Comparison of ENCODE assay signal across 21 mouse cellular contexts in the genomic region with DNA sequence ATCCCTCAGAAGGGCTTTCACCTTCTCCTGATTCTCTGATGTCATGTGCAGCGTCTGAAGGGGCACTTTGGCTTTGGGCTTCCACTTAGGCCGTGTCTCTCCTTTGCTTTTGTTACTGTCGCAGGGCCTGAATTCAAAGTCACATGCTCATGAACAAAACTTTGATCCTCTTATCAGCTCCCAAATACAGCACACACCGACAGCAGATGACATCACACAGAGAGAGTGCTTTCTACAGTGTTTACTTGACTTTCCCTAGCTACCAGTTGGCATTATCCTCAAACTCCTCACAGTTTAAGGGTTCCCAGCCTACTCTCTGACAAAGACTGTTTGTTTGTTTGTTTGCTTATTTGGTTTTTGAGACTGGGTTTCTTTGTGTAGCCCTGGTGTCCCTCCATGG.
"Had no signal": no experiment of that assay in that cellular context is flagged by ENCODE, and none has a peak within 500 bp of the region (broad histone marks: within the 10 kb centered on the region; RNA-seq: fewer than 3 reads in every experiment).

No protein-coding gene starts in this region.

- H3K27ac ChIP-seq: hindbrain, postnatal 0 days; layer of hippocampus, adult 2 months; limb, embryonic 10.5 days; limb, embryonic 13.5 days; liver, embryonic 12.5 days; midbrain, embryonic 12.5 days; neural tube, embryonic 13.5 days had no signal

- H3K9me3 ChIP-seq: limb, embryonic 10.5 days; limb, embryonic 13.5 days; liver, embryonic 12.5 days; midbrain, embryonic 12.5 days; neural tube, embryonic 13.5 days had no signal

- ATAC-seq: hindbrain, postnatal 0 days; inflammation-experienced regulatory T-cells, adult 6 months; intestine, embryonic 16.5 days; liver, embryonic 12.5 days; midbrain, embryonic 16.5 days had no signal

- H3K4me3 ChIP-seq: layer of hippocampus, adult 2 months; limb, embryonic 10.5 days; limb, embryonic 13.5 days; liver, embryonic 12.5 days; midbrain, embryonic 12.5 days; myocyte; neural tube, embryonic 13.5 days had no signal

- DNase-seq: kidney, adult 18-20 months; kidney, adult 9 months; kidney, postnatal 25 days; layer of hippocampus, adult 9-11 months; lung, embryonic 14.5 days; retina, postnatal 1 day; right cerebral cortex, postnatal 25 days; spleen, adult 18-20 months; thymus, adult 18-20 months; thymus, postnatal 36 days had no signal

- H3K27me3 ChIP-seq: limb, embryonic 13.5 days; liver, embryonic 12.5 days; midbrain, embryonic 12.5 days; neural tube, embryonic 13.5 days had no signal

- H3K9ac ChIP-seq: limb, embryonic 13.5 days; liver, embryonic 12.5 days; lung, embryonic 14.5 days; midbrain, embryonic 12.5 days; neural tube, embryonic 13.5 days had no signal

- H3K4me1 ChIP-seq: limb, embryonic 10.5 days; limb, embryonic 13.5 days; midbrain, embryonic 12.5 days; neural tube, embryonic 13.5 days had no signal

- H3K4me2 ChIP-seq: limb, embryonic 13.5 days; liver, embryonic 12.5 days; lung, embryonic 14.5 days; midbrain, embryonic 12.5 days; neural tube, embryonic 13.5 days had no signal
